19 mouse cellular contexts compared by ENCODE assay signal in the genomic region with DNA sequence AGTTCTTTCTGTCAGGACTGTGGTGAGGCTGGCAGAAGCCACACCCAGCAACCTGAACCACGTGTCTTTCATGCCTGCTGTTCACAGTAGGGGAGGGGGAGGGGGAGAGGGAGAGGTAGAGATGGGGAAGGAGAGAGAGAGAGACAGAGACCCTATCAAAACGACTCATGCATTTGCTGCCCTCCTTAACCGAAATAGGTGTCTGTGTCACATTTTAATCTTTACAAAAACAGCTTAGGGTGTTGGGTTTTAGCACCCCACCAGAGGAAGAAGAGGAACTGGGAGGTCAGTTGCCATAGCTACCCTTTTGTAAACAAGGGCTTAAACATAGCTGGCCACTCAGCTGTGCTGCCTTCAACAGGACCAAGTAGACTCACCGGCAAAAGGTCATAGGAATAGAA. TPM values are rescaled to one million over a fixed set of nuclear protein-coding genes. Genes with fewer than 3 reads are reported as not detected.
DNase-seq lines count a peak whose midpoint lies in the region; ATAC-seq and TF ChIP-seq lines count a peak whose summit lies in the region.
"Had no signal": no experiment of that assay in that cellular context is flagged by ENCODE, and none has a peak within 500 bp of the region (broad histone marks: within the 10 kb centered on the region; RNA-seq: fewer than 3 reads in every experiment).

A gene (minus strand): TSS at position 29 of the 401 bp plus-strand sequence.

- no peaks in the 10 kb centered on the region for H3K27me3 ChIP-seq in small intestine, adult 2 months (ENCODE audit: control insufficient read depth, insufficient read depth, low read length)
- H3K27me3 ChIP-seq: hindbrain, embryonic 12.5 days; midbrain, embryonic 12.5 days had no signal

- TF ChIP-seq POLR2A in small intestine, adult 2 months (IDR thresholded peaks at IDR 0.05; ENCODE audit: low read depth, low read length) = no peak

- TF ChIP-seq CTCF in small intestine, adult 2 months (IDR thresholded peaks at IDR 0.05; ENCODE audit: extremely low read depth, insufficient read length, insufficient replicate concordance, low read depth, low read length) = no peak

- ATAC-seq in granulocyte monocyte progenitor cell, adult 5-6 weeks (replicated peaks; ENCODE audit: poor library complexity, severe bottlenecking) = peak; percentile 79
- ATAC-seq: intestine, postnatal 0 days had no signal

- no peaks in the 10 kb centered on the region for H3K36me3 ChIP-seq in small intestine, adult 2 months (ENCODE audit: control insufficient read depth, insufficient read depth, low read length)
- H3K36me3 ChIP-seq: hindbrain, embryonic 12.5 days; liver, embryonic 15.5 days; midbrain, embryonic 12.5 days had no signal

- WGBS in small intestine, adult 2 months = 15% methylated on average over 4 of the region's 4 CpGs

- no peak within 1 kb of the TSS for H3K27ac ChIP-seq in small intestine, adult 2 months (ENCODE audit: insufficient read depth, low read depth, low read length)
- H3K27ac ChIP-seq: hindbrain, embryonic 12.5 days; liver, embryonic 15.5 days; midbrain, embryonic 12.5 days had no signal

- DNase-seq in spleen, postnatal 36 days (ENCODE audit: low spot score in 2 of 2) = peak; percentile 81
- no peak for DNase-seq in spleen, postnatal 4 days (ENCODE audit: low spot score in 2 of 2)
- DNase-seq in right cerebral cortex, postnatal 14 days = no peak
- DNase-seq in kidney, adult 8-10 months = no peak
- no peak for DNase-seq in urinary bladder, postnatal 36 days (ENCODE audit: low spot score in 2 of 2)
- DNase-seq: adrenal gland, adult 8-10 months; cerebellum, adult 9-11 months; kidney, postnatal 36 days; retina, postnatal 1 day had no signal

- H3K4me3 ChIP-seq in small intestine, adult 2 months (ENCODE audit: low read depth, low read length) = peak within 1 kb of the TSS; percentile 48
- H3K4me3 ChIP-seq: erythroblast, embryonic 14.5 days; hindbrain, embryonic 12.5 days; liver, embryonic 15.5 days; midbrain, embryonic 12.5 days had no signal

- H3K4me1 ChIP-seq in small intestine, adult 2 months (ENCODE audit: control insufficient read depth, insufficient read depth, insufficient read length, low read length) = no peaks in the 10 kb centered on the region
- H3K4me1 ChIP-seq: hindbrain, embryonic 12.5 days; liver, embryonic 15.5 days had no signal

RNA-seq across cellular contexts. Expression of the gene that starts here (rescaled TPM):
- not detected in 2 replicates for total RNA-seq in granulocyte monocyte progenitor cell, adult 5-6 weeks (2014; fragmentation: Nextera tagmentation)
- not detected in 2 replicates for total RNA-seq in granulocyte monocyte progenitor cell, adult 5-6 weeks (2017)
- polyA plus RNA-seq in small intestine, adult 2 months (2012; rRNA removed) = 0.80 and 2.1 TPM in 2 replicates
- polyA plus RNA-seq: erythroblast, embryonic 14.5 days; heart, embryonic 14.5 days; hindbrain, embryonic 12.5 days; intestine, postnatal 0 days; limb, embryonic 11.5 days; midbrain, embryonic 12.5 days; neural tube, embryonic 11.5 days had no signal

Comparison
In these comparisons a context has a peak if more than half of its experiments do, and no peak if none do; other contexts are left out.
1. DNase-seq: peak in spleen, postnatal 36 days (2 of 2); none in spleen, postnatal 4 days (0 of 2), right cerebral cortex, postnatal 14 days (single experiment), kidney, adult 8-10 months (0 of 2) and urinary bladder, postnatal 36 days (0 of 2).
2. Peak in ATAC-seq in granulocyte monocyte progenitor cell, adult 5-6 weeks; RNA of the gene not detected or under 1 TPM.